Mouse (Mus musculus) kidney, adult 2 months (tissue): ENCODE measurements around the gene Scrt2.

Experiments
- CTCF ChIP-seq: fragments of 200-500 bp; conservative IDR thresholded peaks from 2 replicates; pipeline ENCODE4 v1.5.1; 2011; ENCODE audit warnings: low read depth, mild to moderate bottlenecking, control low read depth, low read length, moderate library complexity, mixed read lengths; ENCODE audit not compliant: insufficient read depth, insufficient read length
- POLR2A ChIP-seq: fragments of 200-500 bp; IDR thresholded peaks from one replicate; pipeline ENCODE4 v1.6.1; 2011; ENCODE audit warnings: low read depth, low read length, control low read depth

DNA sequence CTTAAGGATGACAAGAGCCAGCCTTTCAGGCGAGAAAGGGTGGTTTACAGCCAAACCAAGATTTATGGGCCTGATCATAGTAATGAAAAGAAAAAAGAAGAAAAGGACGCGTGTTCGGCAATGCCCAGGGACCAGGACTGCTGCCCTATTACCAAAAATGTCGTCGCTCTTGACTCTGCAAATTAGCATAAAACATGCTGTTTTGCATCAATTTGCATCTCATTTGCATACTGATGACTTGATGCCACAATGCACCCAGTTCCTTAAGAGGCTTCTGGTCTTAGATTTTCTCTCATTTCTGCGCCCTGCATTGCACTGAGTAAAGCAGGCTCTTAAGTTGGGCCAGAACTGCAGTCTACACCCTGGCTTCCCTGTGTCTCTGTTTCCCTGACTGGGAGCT lies 31.0 kb upstream of the Scrt2 start:
- no peak for TF ChIP-seq CTCF
- no peak for TF ChIP-seq POLR2A
